Mouse (Mus musculus) testis, adult 2 months (tissue): ENCODE data around the gene Cntnap2.

Source experiments
- CTCF ChIP-seq: fragments of 200-500 bp; IDR thresholded peaks from 2 replicates; pipeline ENCODE4 v1.5.1; 2012; ENCODE audit warnings: low read depth, mild to moderate bottlenecking, inconsistent platforms, low read length, moderate library complexity; ENCODE audit not compliant: control insufficient read depth, insufficient read depth, insufficient replicate concordance
- POLR2A ChIP-seq: fragments of 200-500 bp; IDR thresholded peaks from 2 replicates; pipeline ENCODE4 v1.6.1; 2012; ENCODE audit warnings: low read depth, mild to moderate bottlenecking, inconsistent platforms, low read length, moderate library complexity; ENCODE audit not compliant: control insufficient read depth

DNA sequence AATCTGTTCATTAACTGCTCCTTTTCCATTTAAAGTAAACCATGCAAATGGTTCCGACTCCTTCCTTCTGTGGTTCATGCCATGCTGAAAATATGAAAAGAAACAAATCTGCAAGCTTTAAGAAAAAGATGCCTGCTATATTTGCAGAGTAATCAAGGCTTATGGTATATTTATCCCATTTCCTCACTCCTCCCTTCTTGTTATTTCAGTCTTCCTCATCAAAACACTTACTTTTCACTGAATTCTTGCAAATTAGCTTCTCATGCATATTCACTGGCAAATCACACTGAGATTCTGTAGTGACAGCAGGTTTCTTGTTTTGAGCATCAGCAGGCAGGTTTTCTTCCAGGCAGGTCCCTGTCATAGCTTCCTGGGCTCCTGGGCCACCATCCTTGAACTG, 396.3 kb downstream of the Cntnap2 start:
- TF ChIP-seq CTCF (no peak), POLR2A (no peak)
